Mouse (Mus musculus) G1E (cell line): ENCODE data around the gene Syt2. TPM values are rescaled to one million over a fixed set of nuclear protein-coding genes. Genes with fewer than 3 reads are reported as not detected.

Source experiments
- ATAC-seq: 2 replicates; pipeline ENCODE4 v1.8.0; 2016; ENCODE audit warnings: mild to moderate bottlenecking; ENCODE audit not compliant: insufficient number of reproducible peaks, poor library complexity, low FRiP score, severe bottlenecking; ENCODE audit errors: extremely low read depth
- DNase-seq: peaks from one replicate; pipeline ENCODE4 v3.0.0; 2012; ENCODE audit warnings: low spot score
- H3K27me3 ChIP-seq: 2 replicates; pipeline ENCODE4 v1.6.1; 2012; ENCODE audit warnings: mild to moderate bottlenecking, low read length, inconsistent platforms; ENCODE audit not compliant: insufficient read depth
- H3K36me3 ChIP-seq: replicated peaks from 2 replicates; pipeline ENCODE3; 2012; ENCODE audit warnings: mild to moderate bottlenecking, inconsistent platforms
- H3K4me1 ChIP-seq: 2 replicates; pipeline ENCODE4 v1.6.1; 2012; ENCODE audit warnings: low read depth, low read length, inconsistent platforms, mixed read lengths; ENCODE audit not compliant: insufficient read depth
- H3K4me3 ChIP-seq: 2 replicates; pipeline ENCODE4 v1.5.1; 2012; ENCODE audit warnings: low read depth, mild to moderate bottlenecking, inconsistent platforms, low read length, moderate library complexity, mixed read lengths
- H3K9me3 ChIP-seq: replicated peaks from 2 replicates; pipeline ENCODE4 v1.6.1; 2012; ENCODE audit warnings: inconsistent platforms
- CTCF ChIP-seq: IDR thresholded peaks from 2 replicates; pipeline ENCODE4 v1.5.1; 2012; ENCODE audit warnings: low read depth, low read length, inconsistent platforms, mixed read lengths
- GATA1 ChIP-seq: IDR thresholded peaks from 2 replicates; pipeline ENCODE4 v1.6.1; 2012; ENCODE audit warnings: borderline replicate concordance, low read length, inconsistent platforms, mixed read lengths
- GATA2 ChIP-seq: IDR thresholded peaks from 2 replicates; pipeline ENCODE4 v1.6.1; 2012; ENCODE audit warnings: low read depth, low read length, inconsistent platforms, borderline replicate concordance
- POLR2AphosphoS5 ChIP-seq: IDR thresholded peaks from 2 replicates; pipeline ENCODE4 v1.6.1; 2012; ENCODE audit warnings: low read depth, low read length, inconsistent platforms; ENCODE audit not compliant: insufficient replicate concordance
- TAL1 ChIP-seq: conservative IDR thresholded peaks from 2 replicates; pipeline ENCODE4 v1.6.1; 2012; ENCODE audit warnings: low read depth, low read length, inconsistent platforms, mixed read lengths
- polyA plus RNA-seq: library from polyadenylated mRNA; stranded (reverse); fragments of >175 nt; gene quantifications from 2 replicates; pipeline ENCODE4 v1.2.3, GENCODE M21; 2012
- total RNA-seq, 2 experiments: library from RNA; stranded (forward) in 1 of 2; stranded (reverse) in 1 of 2; fragments of 200-1000 nt in 1 of 2; fragments of >200 nt in 1 of 2; fragmentation: Nextera tagmentation in 1 of 2; gene quantifications; 2 replicates each; pipeline ENCODE4 v1.2.3; 2014 to 2017

The Syt2 gene
- total and polyA plus RNA-seq, 3 experiments = 0.66 TPM; not detected in 2

DNA sequence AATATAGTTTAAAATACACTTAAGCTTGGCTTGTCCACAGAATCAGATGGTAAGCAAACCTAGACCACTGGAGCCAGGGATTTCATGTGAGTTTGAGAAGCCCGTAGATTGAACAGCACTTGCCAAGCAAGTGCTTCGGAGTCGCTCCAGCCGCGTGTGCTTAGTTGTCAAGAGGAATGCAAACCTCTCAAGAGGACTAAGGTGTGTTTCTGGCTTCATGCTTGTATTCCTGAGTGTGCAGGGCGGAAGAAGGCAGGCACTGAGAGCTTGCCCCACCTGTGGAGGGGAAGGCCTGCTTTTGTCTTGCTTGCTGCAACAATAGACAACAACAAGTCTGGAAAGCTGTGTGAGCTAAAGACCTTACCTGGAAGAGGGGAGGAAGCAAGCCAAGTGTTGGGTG, 2.8 kb upstream of the Syt2 start:
- Histone ChIP-seq H3K4me1 (0 out of 2 replicates have a peak, but pooled peaks cover 5% of the 10 kb centered on the region), H3K36me3 (no peaks in the 10 kb centered on the region), H3K9me3 (0 out of 2 replicates have a peak, but pooled peaks cover 2% of the 10 kb centered on the region), H3K27me3 (peaks cover 44% of the 10 kb centered on the region), H3K4me3 (no peak overlapping the region)
- ATAC-seq (no peak), DNase-seq (no peak)
- TF ChIP-seq POLR2AphosphoS5 = no peak
- no peak for TF ChIP-seq GATA2
- no peak for TF ChIP-seq GATA1
- TF ChIP-seq TAL1 = no peak
- no peak for TF ChIP-seq CTCF

DNA sequence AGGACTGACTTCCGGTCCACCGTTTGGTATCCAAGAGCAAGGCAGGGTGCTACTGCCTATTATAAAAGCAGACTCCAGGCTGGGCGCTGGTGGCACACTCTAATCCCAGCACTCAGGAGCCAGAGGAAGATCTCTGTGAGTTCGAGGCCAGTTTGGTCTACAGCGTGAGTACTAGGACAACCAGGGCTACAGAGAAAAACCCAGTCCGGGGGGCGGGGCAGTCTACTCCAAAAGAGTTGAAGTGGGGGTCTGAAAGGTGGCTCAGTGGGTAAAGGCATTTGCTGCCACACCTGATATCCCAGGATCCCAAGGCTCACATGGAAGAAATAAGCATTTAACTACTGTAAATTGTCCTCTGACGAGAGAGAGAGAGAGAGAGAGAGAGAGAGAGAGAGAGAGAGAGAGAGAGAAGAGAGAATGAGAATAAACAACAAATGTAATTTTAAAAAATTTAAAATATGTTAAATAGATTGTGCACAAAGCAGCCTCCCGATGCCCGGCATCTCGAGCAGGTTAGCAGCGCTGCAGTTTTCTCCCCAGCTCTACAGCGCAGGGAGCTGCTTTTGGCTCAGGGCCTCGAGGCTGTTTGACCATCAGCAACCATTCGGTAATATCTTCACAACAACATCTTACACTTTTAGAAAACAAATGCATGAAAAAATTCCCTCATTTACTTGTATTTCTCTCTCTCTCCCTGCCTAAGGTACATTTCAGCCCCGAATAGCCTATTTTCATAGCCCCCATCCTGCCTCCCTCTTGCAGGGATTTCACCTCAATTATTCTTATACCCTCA, 873 bp upstream of the Syt2 start:
- no peak overlapping the region for H3K4me3 ChIP-seq
- no peaks in the 10 kb centered on the region for H3K36me3 ChIP-seq
- H3K4me1 ChIP-seq = 0 out of 2 replicates have a peak, but pooled peaks cover 5% of the 10 kb centered on the region
- ATAC-seq = no peak
- peaks cover 37% of the 10 kb centered on the region for H3K27me3 ChIP-seq
- no peak for DNase-seq
- H3K9me3 ChIP-seq = 0 out of 2 replicates have a peak, but pooled peaks cover 2% of the 10 kb centered on the region
- TF ChIP-seq GATA2 = no peak
- no peak for TF ChIP-seq POLR2AphosphoS5
- TF ChIP-seq CTCF = no peak
- TF ChIP-seq GATA1 = no peak
- TF ChIP-seq TAL1 = no peak

DNA sequence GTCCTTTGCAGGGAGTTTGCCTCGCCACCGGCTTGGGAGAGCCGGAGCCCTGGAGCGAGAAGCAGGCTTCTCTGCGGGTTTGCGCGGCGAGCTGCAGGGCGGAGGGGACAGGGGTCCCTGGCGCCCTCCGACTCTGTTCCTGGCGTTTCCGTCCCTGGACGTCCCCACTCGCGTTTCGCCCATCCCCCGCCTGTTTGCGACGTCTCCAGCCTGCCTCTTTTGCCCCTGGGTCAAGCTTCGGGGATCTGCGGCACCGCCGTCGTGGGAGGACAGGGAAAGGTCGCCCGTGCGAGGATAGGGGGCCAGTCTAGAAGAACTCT, 446 bp downstream of the Syt2 start:
- Histone ChIP-seq H3K36me3 (no peaks in the 10 kb centered on the region), H3K4me1 (peaks cover 11% of the 10 kb centered on the region; the same call in 1 of the 2 replicates), H3K9me3 (0 out of 2 replicates have a peak, but pooled peaks cover 2% of the 10 kb centered on the region), H3K4me3 (no peak overlapping the region), H3K27me3 (peaks cover 44% of the 10 kb centered on the region)
- DNase-seq = no peak
- ATAC-seq = no peak
- TF ChIP-seq CTCF (no peak), POLR2AphosphoS5 (no peak), GATA1 (no peak), TAL1 (no peak), GATA2 (no peak)

DNA sequence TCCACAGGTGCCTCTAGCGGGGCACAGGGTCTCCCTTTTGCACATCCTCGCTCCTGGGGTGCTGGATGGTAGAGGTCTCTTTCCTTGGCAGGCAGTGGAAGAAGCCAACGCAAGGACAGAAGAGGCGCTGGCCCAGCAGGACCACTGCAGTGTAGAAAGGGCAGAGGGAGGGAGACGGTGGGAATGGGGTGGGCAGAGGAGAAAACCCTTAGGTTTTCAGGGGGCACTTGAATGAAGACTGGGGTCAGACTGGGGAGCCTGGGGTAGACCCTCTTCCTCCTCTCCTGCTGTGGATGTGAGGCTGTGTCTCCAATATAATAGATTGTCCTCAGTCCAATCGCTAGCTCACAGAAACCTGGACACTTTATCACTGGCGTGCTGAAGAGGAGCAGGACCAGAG, 1.1 kb downstream of the Syt2 start:
- Histone ChIP-seq H3K9me3 (0 out of 2 replicates have a peak, but pooled peaks cover 2% of the 10 kb centered on the region), H3K4me1 (peaks cover 12% of the 10 kb centered on the region; the same call in 1 of the 2 replicates), H3K27me3 (peaks cover 42% of the 10 kb centered on the region), H3K36me3 (no peaks in the 10 kb centered on the region), H3K4me3 (no peak overlapping the region)
- TF ChIP-seq GATA1 = no peak
- no peak for TF ChIP-seq GATA2
- TF ChIP-seq TAL1 = no peak
- no peak for TF ChIP-seq CTCF
- ATAC-seq (no peak), DNase-seq (no peak)

DNA sequence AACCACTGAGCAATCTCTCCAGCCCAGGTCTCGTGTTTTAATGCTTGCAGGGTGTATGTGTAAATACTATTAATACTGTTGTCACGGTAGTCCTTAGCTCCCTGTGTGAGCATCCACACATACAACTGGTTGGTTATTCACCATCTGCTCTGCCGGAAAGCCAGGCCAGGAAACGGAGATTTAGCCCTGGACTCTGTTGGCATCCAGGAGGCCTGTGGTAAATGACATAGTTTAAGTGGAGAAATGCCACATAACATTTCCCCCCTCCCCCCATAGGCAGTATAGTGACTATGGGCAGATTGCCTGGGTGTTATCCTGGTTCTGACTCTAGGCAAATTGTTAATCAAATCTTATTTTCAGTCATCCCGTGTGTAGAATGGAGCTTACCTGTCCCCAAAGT, 4.3 kb downstream of the Syt2 start:
- H3K4me1 ChIP-seq = peaks cover 12% of the 10 kb centered on the region; the same call in 1 of the 2 replicates
- 0 out of 2 replicates have a peak, but pooled peaks cover 2% of the 10 kb centered on the region for H3K9me3 ChIP-seq
- ATAC-seq (no peak), DNase-seq (no peak)
- TF ChIP-seq CTCF = no peak
- H3K36me3 ChIP-seq = no peaks in the 10 kb centered on the region
- peaks cover 36% of the 10 kb centered on the region for H3K27me3 ChIP-seq
- no peak overlapping the region for H3K4me3 ChIP-seq

DNA sequence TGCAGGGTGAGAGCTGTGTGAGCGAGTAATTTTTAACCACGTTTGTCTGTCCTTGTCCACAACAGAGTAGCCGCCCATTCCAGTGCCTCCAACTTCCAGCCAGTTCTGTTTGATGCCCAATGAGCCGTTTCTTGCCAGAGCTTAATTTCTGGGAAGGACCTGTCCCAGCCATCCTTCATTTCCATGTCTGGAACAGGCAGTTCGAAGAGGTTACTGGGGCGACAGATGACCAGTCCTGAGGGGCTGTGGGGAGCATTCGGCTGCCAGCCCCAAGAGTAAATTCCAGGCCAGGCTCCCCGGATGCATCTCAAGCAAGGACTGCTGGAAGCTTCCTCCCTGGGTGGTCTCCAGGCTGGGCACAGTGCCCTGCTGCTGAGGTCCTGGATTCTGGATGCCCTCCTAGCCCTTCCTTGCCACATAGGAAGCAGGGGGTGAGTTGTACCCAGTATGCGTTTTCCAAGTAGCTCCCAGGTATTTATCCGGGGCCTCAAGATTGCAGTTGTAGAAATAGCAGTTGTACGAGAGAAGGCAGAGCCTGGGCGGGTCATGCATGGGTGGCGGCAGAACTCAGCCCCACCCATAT, 4.9 kb downstream of the Syt2 start:
- Histone ChIP-seq H3K4me1 (peaks cover 9% of the 10 kb centered on the region; the same call in 1 of the 2 replicates), H3K27me3 (peaks cover 33% of the 10 kb centered on the region), H3K4me3 (no peak overlapping the region), H3K36me3 (no peaks in the 10 kb centered on the region), H3K9me3 (0 out of 2 replicates have a peak, but pooled peaks cover 2% of the 10 kb centered on the region)
- no peak for ATAC-seq
- TF ChIP-seq POLR2AphosphoS5 = no peak
- TF ChIP-seq CTCF = no peak
- no peak for TF ChIP-seq TAL1
- no peak for TF ChIP-seq GATA2
- TF ChIP-seq GATA1 = no peak
- no peak for DNase-seq
